Mouse (Mus musculus) kidney, embryonic 14.5 days (tissue): ENCODE data around the gene Rab12. TPM values are rescaled to one million over a fixed set of nuclear protein-coding genes. Genes with fewer than 3 reads are reported as not detected.
A peak's percentile ranks its signal among the peaks of the same experiment; 100 is the strongest.

Experiments used
- ATAC-seq: fragments of 200-750 bp; cut with Nextera tagmentation; 2 replicates; pipeline ENCODE4 v1.8.0; 2017; ENCODE audit warnings: moderate number of reproducible peaks, mild to moderate bottlenecking, moderate TSS enrichment, moderate library complexity; ENCODE audit not compliant: low FRiP score, low TSS enrichment
- H3K27ac ChIP-seq: fragments of 300-500 bp; sonication (generic); 2 replicates; pipeline ENCODE4 v1.5.1; 2014; ENCODE audit warnings: low read depth, mild to moderate bottlenecking, low read length, moderate library complexity, mixed read lengths
- H3K27me3 ChIP-seq: fragments of 300-500 bp; sonication (generic); 2 replicates; pipeline ENCODE4 v1.6.1; 2014; ENCODE audit warnings: mild to moderate bottlenecking, low read length; ENCODE audit not compliant: control insufficient read depth, insufficient read depth
- H3K36me3 ChIP-seq: fragments of 300-500 bp; sonication (generic); 2 replicates; pipeline ENCODE4 v1.6.1; 2014; ENCODE audit warnings: low read length, mixed read lengths; ENCODE audit not compliant: control insufficient read depth, insufficient read depth
- H3K4me1 ChIP-seq: fragments of 300-500 bp; sonication (generic); 2 replicates; pipeline ENCODE4 v1.6.1; 2014; ENCODE audit warnings: low read length, mixed read lengths; ENCODE audit not compliant: control insufficient read depth, insufficient read depth
- H3K4me2 ChIP-seq: fragments of 300-500 bp; sonication (generic); replicated peaks from 2 replicates; pipeline ENCODE4 v1.6.1; 2014; ENCODE audit warnings: low read depth, mild to moderate bottlenecking, low read length
- H3K4me3 ChIP-seq: fragments of 300-500 bp; sonication (generic); 2 replicates; pipeline ENCODE4 v1.5.1; 2014; ENCODE audit warnings: mild to moderate bottlenecking, low read length
- H3K9ac ChIP-seq: fragments of 300-500 bp; sonication (generic); 2 replicates; pipeline ENCODE4 v1.6.1; 2014; ENCODE audit warnings: low read depth, mild to moderate bottlenecking, low read length, moderate library complexity
- H3K9me3 ChIP-seq: fragments of 300-500 bp; sonication (generic); 2 replicates; pipeline ENCODE4 v1.6.1; 2016; ENCODE audit warnings: low read length; ENCODE audit not compliant: control insufficient read depth
- WGBS: fragments of 180-500 bp; shearing (Covaris S2); extraction: QIAGEN DNeasy Blood & Tissue Kit; methylation state at CpG from one replicate; pipeline ENCODE4 v1.1.7; 2014; 5-methylcytosine and 5-hydroxymethylcytosine counted together
- polyA plus RNA-seq: library from polyadenylated mRNA; unstranded; fragments of >200 nt; fragmentation: Nextera tagmentation; extraction: Ambion mirVana; gene quantifications from 2 replicates; pipeline ENCODE4 v1.2.1, GENCODE M21; 2014

The Rab12 gene
- polyA plus RNA-seq = 48.0 and 55.2 TPM in 2 replicates

DNA sequence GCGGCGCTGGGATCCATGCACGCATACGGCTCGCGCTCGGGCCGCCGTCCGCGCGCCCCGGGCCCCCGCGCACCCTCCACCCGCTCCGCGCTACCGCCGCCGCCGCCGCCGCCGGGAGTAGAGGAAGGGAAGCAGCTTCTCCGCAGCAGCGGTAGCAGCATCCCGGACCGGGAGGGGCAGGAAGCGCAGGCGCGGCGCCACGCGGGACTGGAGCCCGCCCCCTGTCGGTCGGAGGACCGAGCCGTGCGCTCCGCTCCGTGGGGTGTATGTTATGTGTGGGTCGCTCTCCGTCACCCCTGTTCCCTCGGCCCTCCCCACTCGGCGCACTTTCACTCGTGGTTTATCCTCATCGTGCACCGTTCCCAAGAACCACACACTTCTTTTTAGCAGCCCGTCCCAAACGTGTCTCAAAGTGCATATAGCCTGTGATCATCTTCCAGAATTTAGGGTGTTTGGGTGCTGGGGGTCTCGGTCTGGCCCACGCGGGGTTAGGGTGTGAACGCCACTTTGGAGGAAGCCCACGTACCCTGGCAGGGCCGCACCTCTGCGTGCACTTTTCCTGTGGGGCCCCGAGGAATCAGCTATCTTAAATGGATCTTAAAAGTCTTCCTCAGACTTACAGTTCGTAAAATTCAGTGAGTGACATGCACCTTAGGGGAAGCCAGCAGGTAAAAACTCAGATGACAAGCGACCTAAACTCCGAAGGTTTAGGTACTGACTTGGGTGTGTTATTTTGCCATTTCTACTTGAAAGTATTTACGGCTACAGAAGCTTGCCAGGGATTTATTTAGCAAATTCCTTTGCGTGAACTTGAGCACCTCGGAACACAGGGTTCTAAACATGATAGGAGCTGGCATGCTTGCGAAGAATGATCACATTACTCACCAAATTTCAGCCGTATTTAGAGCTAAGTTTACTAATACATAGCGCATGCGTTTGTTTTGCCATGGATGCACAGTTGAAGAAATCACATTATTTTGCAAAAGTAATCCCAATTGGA is at the start of gene Rab12:
Gene Rab12 (minus strand): TSS at position 176 of the 1,000 bp plus-strand sequence.
- peak within 1 kb of the TSS; percentile 83 for H3K4me2 ChIP-seq
- no peaks in the 10 kb centered on the region for H3K36me3 ChIP-seq
- 8% methylated on average over 53 of the region's 71 CpGs for WGBS
- H3K4me3 ChIP-seq = peak within 1 kb of the TSS; percentile 97
- 0 out of 2 replicates have a peak within 1 kb of the TSS, but pooled peaks have one; percentile 24 for H3K27ac ChIP-seq
- H3K27me3 ChIP-seq = 0 out of 2 replicates have a peak, but pooled peaks cover 3% of the 10 kb centered on the region
- H3K4me1 ChIP-seq = peaks cover 10% of the 10 kb centered on the region
- H3K9ac ChIP-seq = peak within 1 kb of the TSS; percentile 96
- ATAC-seq = peak; percentile 96
- H3K9me3 ChIP-seq = no peaks in the 10 kb centered on the region

DNA sequence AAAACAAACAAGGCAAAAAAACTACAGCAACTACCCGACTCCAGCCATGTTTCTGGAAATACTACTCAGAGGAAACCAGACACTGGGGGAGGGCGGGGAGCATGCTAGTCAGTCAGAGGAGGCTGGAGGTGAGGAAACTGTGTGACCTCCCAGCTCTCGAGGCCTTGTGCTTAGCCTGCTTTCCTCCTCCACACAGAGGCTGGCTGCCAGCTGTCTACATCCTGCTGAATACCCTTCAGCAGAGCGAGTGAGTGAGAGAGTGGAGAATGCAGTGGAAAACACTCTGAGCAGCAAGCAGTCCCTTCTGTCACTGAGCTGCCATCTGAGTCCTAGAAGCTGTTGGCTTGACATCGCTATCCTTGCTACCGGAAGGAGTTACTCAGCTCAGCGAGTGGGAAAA is 44.7 kb upstream of the Rab12 start:
- Histone ChIP-seq H3K27me3 (no peaks in the 10 kb centered on the region), H3K36me3 (no peaks in the 10 kb centered on the region), H3K27ac (peak overlapping the region; percentile 51; the same call in 1 of the 2 replicates), H3K4me1 (no peaks in the 10 kb centered on the region), H3K9ac (no peak overlapping the region), H3K4me3 (no peak overlapping the region), H3K9me3 (no peaks in the 10 kb centered on the region), H3K4me2 (no peak overlapping the region)
- peak; percentile 86 for ATAC-seq
- 27% methylated on average over 7 of the region's 7 CpGs for WGBS

DNA sequence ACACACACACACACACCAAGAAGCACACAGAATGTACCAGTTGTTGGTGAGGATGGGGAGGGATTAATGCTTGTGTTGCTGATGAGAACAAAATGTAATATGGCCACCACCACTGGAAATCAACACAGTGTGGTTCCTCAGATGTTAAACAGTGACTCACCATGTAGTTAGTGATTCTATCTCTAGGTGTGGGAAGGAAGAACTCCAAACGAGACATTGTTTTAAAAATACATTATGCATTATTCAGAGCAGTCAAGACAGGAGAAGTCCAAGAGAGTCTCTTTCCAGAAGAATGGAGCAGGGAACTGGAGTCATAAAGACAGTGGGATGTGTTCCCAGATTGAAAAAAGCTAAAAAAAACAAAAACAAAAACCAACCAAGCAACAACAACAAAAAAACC is 44.0 kb upstream of the Rab12 start:
- no peak overlapping the region for H3K9ac ChIP-seq
- H3K27me3 ChIP-seq = no peaks in the 10 kb centered on the region
- H3K9me3 ChIP-seq = no peaks in the 10 kb centered on the region
- no peak for ATAC-seq
- H3K4me2 ChIP-seq = no peak overlapping the region
- WGBS = 51% methylated on average over 1 of the region's 1 CpGs
- no peaks in the 10 kb centered on the region for H3K4me1 ChIP-seq
- H3K36me3 ChIP-seq = no peaks in the 10 kb centered on the region
- H3K4me3 ChIP-seq = no peak overlapping the region
- no peak overlapping the region for H3K27ac ChIP-seq

DNA sequence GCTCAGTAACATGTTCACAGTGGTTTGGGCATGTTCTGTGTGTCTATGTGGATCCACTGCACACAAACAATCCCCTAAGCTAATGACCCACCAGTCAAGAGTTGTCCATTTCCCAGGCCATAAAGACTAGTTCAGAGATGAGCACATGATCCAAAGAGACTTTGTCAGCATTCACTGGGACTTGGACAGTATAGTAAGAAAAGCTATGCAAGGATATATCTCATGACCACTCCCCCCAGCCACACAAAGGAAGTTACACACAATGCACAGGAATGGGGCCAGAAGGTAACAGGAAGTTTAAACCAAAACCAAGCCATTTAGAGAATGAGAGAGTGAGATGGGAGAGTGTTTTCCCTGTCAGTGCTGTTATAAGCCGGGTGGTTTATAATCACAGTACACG is 41.9 kb upstream of the Rab12 start:
- no peak overlapping the region for H3K4me3 ChIP-seq
- H3K4me2 ChIP-seq = no peak overlapping the region
- H3K4me1 ChIP-seq = no peaks in the 10 kb centered on the region
- H3K27me3 ChIP-seq = no peaks in the 10 kb centered on the region
- 41% methylated on average over 2 of the region's 2 CpGs for WGBS
- ATAC-seq = no peak
- H3K9ac ChIP-seq = no peak overlapping the region
- no peak overlapping the region for H3K27ac ChIP-seq
- H3K36me3 ChIP-seq = no peaks in the 10 kb centered on the region
- H3K9me3 ChIP-seq = no peaks in the 10 kb centered on the region

DNA sequence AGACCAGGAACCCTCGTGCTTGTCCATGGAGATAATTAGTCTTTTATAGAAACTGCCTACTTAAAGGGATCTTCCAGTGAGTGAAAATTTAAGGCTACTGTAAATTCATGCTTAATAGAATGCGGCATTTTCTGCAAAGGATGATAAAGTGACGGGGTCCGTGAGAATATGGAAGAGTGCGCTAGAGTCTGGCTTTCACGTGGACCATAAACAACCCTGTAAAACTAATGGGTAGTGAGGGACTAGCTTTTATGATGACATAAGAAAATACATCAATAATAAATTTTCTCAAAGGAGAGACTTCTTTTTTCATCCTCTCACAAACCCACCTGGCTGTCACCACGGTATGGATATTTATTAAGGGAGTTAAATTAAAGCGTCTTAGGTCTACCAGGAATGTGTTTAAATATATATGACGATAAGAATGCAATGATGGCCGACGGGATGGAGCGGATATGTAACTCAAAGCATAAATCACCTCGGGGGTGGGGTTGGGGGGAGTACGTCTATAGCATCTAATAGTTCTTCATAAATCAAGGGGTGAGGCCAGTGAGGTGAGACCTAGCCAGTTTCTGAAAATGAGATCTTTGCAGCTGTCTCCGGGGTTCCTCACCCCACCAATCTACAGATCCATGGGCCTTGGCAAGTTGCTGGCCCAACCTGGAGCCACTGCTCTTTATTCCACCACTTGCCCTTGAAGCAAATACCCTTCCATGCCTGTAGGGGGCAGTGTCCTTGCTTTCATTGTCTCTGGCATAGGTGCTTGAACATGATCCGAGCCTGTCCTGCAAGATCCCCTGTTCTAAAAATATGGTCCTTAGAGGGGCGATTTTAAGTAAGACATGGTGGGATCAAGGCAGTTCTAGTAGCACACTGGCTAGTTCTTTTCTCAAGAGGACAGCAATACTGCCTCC is 39.1 kb upstream of the Rab12 start:
- ATAC-seq = no peak
- WGBS = 71% methylated on average over 17 of the region's 17 CpGs
- no peaks in the 10 kb centered on the region for H3K9me3 ChIP-seq
- no peaks in the 10 kb centered on the region for H3K27me3 ChIP-seq
- no peaks in the 10 kb centered on the region for H3K36me3 ChIP-seq
- no peak overlapping the region for H3K4me3 ChIP-seq
- H3K9ac ChIP-seq = no peak overlapping the region
- no peak overlapping the region for H3K4me2 ChIP-seq
- H3K27ac ChIP-seq = no peak overlapping the region
- H3K4me1 ChIP-seq = no peaks in the 10 kb centered on the region

DNA sequence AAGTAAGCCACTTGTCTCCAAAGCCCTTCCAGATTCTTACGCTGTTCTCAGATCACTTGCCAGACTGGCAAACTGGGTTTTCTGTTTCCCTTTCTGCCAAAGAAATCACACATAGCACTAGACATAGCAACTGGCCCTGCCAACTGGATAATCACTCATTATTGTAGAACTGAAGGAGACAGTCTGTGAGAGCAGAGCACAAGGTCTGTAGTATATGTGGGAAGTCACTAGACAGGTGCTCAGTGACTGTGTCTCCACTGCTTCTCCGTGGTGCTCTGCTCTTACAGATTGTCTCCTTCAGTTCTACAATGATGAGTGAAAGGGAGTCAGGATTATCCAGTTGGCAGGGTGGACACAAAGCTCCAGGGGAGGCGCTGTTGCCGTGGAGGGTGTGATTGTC is 33.2 kb upstream of the Rab12 start:
- H3K4me3 ChIP-seq = no peak overlapping the region
- H3K36me3 ChIP-seq = no peaks in the 10 kb centered on the region
- no peak for ATAC-seq
- H3K27ac ChIP-seq = no peak overlapping the region
- H3K9me3 ChIP-seq = no peaks in the 10 kb centered on the region
- H3K4me2 ChIP-seq = no peak overlapping the region
- H3K9ac ChIP-seq = no peak overlapping the region
- H3K27me3 ChIP-seq = no peaks in the 10 kb centered on the region
- WGBS = 88% methylated on average over 4 of the region's 4 CpGs
- no peaks in the 10 kb centered on the region for H3K4me1 ChIP-seq

DNA sequence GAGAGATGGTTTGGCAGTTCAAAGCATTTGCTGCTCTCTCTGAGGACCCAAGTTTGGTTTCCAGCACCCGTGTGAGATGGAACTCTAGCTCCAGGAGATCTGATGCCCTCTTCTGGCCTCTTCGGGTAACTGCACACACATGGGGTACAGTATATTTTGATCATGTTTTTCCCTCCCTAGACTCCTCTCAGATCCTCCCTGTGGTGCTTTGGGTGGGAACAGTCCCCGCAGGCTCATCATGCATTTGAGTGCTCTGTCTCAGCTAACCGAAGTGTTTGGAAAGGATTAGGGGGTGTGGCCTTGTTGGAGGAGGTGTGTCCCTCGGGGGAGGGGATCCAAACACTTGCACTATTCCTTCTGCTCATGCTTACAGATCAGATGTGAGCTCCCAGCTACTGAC is 31.0 kb upstream of the Rab12 start:
- no peak for ATAC-seq
- H3K9me3 ChIP-seq = no peaks in the 10 kb centered on the region
- 94% methylated on average over 5 of the region's 5 CpGs for WGBS

DNA sequence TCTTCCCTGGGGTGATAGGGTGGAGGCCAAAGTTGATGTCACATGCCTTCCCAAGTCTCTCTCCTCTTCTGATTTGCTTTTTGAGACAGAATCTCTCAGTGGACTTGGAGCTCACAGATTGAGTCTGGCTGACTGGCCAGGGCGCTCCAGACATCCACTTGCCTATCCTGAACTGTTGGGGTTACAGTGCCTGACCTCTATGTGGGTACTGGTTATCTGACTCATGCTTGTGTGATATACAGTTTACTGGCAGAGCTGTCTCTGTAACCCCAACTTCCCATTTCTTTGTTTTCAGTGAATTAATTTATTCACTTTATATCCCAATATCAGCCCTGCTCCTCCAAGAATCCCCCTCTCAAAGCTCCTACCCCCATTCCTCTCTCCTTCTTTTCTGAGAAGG is 12.8 kb upstream of the Rab12 start:
- H3K36me3 ChIP-seq = no peaks in the 10 kb centered on the region
- no peak overlapping the region for H3K27ac ChIP-seq
- H3K9me3 ChIP-seq = peaks cover 3% of the 10 kb centered on the region; the same call in 1 of the 2 replicates
- WGBS = 94% methylated on average over 1 of the region's 1 CpGs
- no peak for ATAC-seq
- H3K27me3 ChIP-seq = no peaks in the 10 kb centered on the region
- H3K4me1 ChIP-seq = no peaks in the 10 kb centered on the region
- no peak overlapping the region for H3K9ac ChIP-seq
- no peak overlapping the region for H3K4me3 ChIP-seq
- no peak overlapping the region for H3K4me2 ChIP-seq

More for the DNA sequence above, 31.0 kb upstream of the Rab12 start:
- no peaks in the 10 kb centered on the region for H3K36me3 ChIP-seq
- H3K4me3 ChIP-seq = no peak overlapping the region
- no peaks in the 10 kb centered on the region for H3K4me1 ChIP-seq
- no peak overlapping the region for H3K4me2 ChIP-seq
- no peak overlapping the region for H3K9ac ChIP-seq
- H3K27me3 ChIP-seq = no peaks in the 10 kb centered on the region
- H3K27ac ChIP-seq = no peak overlapping the region
